Mouse (Mus musculus): ENCODE data around the gene Tmem238.

- TF ChIP-seq CTCF (IDR thresholded peaks at IDR 0.05; ENCODE audit: insufficient read depth, low read depth, low read length) = no peak
- TF ChIP-seq POLR2A (IDR thresholded peaks at IDR 0.05; ENCODE audit: insufficient read depth, low read depth, low read length) = no peak
Observed at GRCm38 (mm10) chr7:4821690-4822089, 32.2 kb upstream of the Tmem238 start.

All from olfactory bulb, adult 2 months (tissue).